Mouse (Mus musculus) liver, adult 2 months (tissue): ENCODE measurements around the gene D930048N14Rik.

Experiments
- CTCF ChIP-seq: fragments of 200-500 bp; IDR thresholded peaks from 2 replicates; pipeline ENCODE4 v1.5.1; 2011; ENCODE audit warnings: low read depth, low read length, control low read depth
- POLR2A ChIP-seq: fragments of 200-500 bp; IDR thresholded peaks from 2 replicates; pipeline ENCODE4 v1.6.1; 2011; ENCODE audit warnings: low read length, control low read depth; ENCODE audit not compliant: insufficient read depth; ENCODE audit errors: extremely low read depth

GRCm38 (mm10) chr11:51622971-51623491 lies 27.7 kb upstream of the D930048N14Rik start:
- no peak for TF ChIP-seq POLR2A
- TF ChIP-seq CTCF = no peak
